ENCODE assay signal across 7 mouse cellular contexts in the genomic region with DNA sequence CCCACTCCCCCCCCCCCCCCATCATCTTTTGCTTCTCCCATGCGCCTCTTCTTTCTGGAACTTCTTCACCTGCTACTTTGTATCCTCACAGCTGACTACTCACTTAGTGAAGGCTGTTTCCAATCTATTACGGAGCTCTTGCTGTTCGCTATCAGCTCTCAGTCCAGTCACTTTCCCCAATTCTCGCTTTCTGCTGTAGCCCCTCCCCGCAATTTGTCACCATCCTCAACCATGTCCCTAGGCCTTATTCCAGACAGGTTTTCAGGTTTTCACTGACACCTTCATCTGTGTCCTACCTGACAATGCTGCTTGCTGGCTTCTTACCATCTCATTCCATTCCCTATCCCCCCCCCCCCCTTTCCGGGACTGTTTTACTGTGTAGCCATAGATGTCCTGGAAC. TPM values are rescaled to one million over a fixed set of nuclear protein-coding genes. Genes with fewer than 3 reads are reported as not detected.
DNase-seq lines count a peak whose midpoint lies in the region; ATAC-seq and TF ChIP-seq lines count a peak whose summit lies in the region.

No protein-coding gene starts in this region.

- DNase-seq in lung, embryonic 14.5 days: peak; percentile 5
- no peak for DNase-seq in lung, postnatal 25 days (ENCODE audit: low spot score)
- no peak for DNase-seq in forebrain, embryonic 11.5 days (ENCODE audit: low spot score)
- no peak for DNase-seq in limb, embryonic 10.5 days (ENCODE audit: low spot score)
- DNase-seq in adrenal gland, adult (ENCODE audit: inconsistent age in 2 of 2, low spot score in 1 of 2): no peak
- no peak for DNase-seq in thymus, postnatal 25 days

- peak overlapping the region; percentile 92 for H3K9ac ChIP-seq in lung, embryonic 14.5 days
- H3K9ac ChIP-seq in forebrain, embryonic 11.5 days (ENCODE audit: low read length): peak overlapping the region; percentile 97

- no peak overlapping the region for H3K27ac ChIP-seq in lung, embryonic 14.5 days (ENCODE audit: low read depth)
- H3K27ac ChIP-seq in forebrain, embryonic 11.5 days (ENCODE audit: low read depth, low read length): no peak overlapping the region
- 0 out of 2 replicates have a peak overlapping the region, but pooled peaks have one; percentile 97 for H3K27ac ChIP-seq in limb, embryonic 10.5 days
- no peak overlapping the region for H3K27ac ChIP-seq in olfactory bulb, adult 2 months (ENCODE audit: insufficient read depth, low read depth, low read length)

- ATAC-seq in lung, embryonic 14.5 days (ENCODE audit: insufficient read depth): no peak
- ATAC-seq in forebrain, embryonic 11.5 days (replicated peaks; ENCODE audit: low FRiP score): no peak

- TF ChIP-seq POLR2A in olfactory bulb, adult 2 months (IDR thresholded peaks at IDR 0.05; ENCODE audit: insufficient read depth, low read depth, low read length): no peak

- peak overlapping the region; percentile 85 for H3K4me2 ChIP-seq in lung, embryonic 14.5 days
- peak overlapping the region; percentile 88 for H3K4me2 ChIP-seq in forebrain, embryonic 11.5 days (ENCODE audit: low read depth, low read length, severe bottlenecking)

- no peaks in the 10 kb centered on the region for H3K9me3 ChIP-seq in lung, embryonic 14.5 days (ENCODE audit: low read depth, low read length)
- no peaks in the 10 kb centered on the region for H3K9me3 ChIP-seq in forebrain, embryonic 11.5 days (ENCODE audit: control insufficient read depth, low read length)
- no peaks in the 10 kb centered on the region for H3K9me3 ChIP-seq in limb, embryonic 10.5 days (replicated peaks)

- 61% methylated on average over 6 of the region's 6 CpGs for WGBS in lung, embryonic 14.5 days
- 57% methylated on average over 6 of the region's 6 CpGs for WGBS in forebrain, embryonic 11.5 days
- WGBS in limb, embryonic 10.5 days: 49% methylated on average over 6 of the region's 6 CpGs
- WGBS in olfactory bulb, adult 2 months: 41% methylated on average over 6 of the region's 6 CpGs

- no peaks in the 10 kb centered on the region for H3K27me3 ChIP-seq in lung, embryonic 14.5 days (ENCODE audit: insufficient read depth, low read length)
- no peaks in the 10 kb centered on the region for H3K27me3 ChIP-seq in forebrain, embryonic 11.5 days (ENCODE audit: control insufficient read depth, insufficient read depth, low read length)
- H3K27me3 ChIP-seq in limb, embryonic 10.5 days (ENCODE audit: low read depth, poor library complexity, severe bottlenecking): no peaks in the 10 kb centered on the region

- H3K4me1 ChIP-seq in lung, embryonic 14.5 days (ENCODE audit: insufficient read depth): no peaks in the 10 kb centered on the region
- peaks cover 5% of the 10 kb centered on the region; the same call in 1 of the 2 replicates for H3K4me1 ChIP-seq in forebrain, embryonic 11.5 days (replicated peaks; ENCODE audit: control insufficient read depth, insufficient read depth, low read length)
- peaks cover 19% of the 10 kb centered on the region for H3K4me1 ChIP-seq in limb, embryonic 10.5 days
- peaks cover 10% of the 10 kb centered on the region for H3K4me1 ChIP-seq in olfactory bulb, adult 2 months (ENCODE audit: control insufficient read depth, insufficient read depth, low read length)

- H3K36me3 ChIP-seq in lung, embryonic 14.5 days (ENCODE audit: insufficient read depth): peaks cover 13% of the 10 kb centered on the region
- peaks cover 3% of the 10 kb centered on the region; the same call in 1 of the 2 replicates for H3K36me3 ChIP-seq in forebrain, embryonic 11.5 days (ENCODE audit: control insufficient read depth, insufficient read depth, low read length)
- H3K36me3 ChIP-seq in limb, embryonic 10.5 days: peaks cover 18% of the 10 kb centered on the region

- TF ChIP-seq CTCF in lung, embryonic 14.5 days (IDR thresholded peaks at IDR 0.05; ENCODE audit: low read depth): no peak
- no peak for TF ChIP-seq CTCF in olfactory bulb, adult 2 months (IDR thresholded peaks at IDR 0.05; ENCODE audit: insufficient read depth, low read depth, low read length)

- peak overlapping the region; percentile 94 for H3K4me3 ChIP-seq in lung, embryonic 14.5 days (ENCODE audit: low read depth, low read length)
- peak overlapping the region; percentile 93 for H3K4me3 ChIP-seq in forebrain, embryonic 11.5 days (ENCODE audit: low read depth, low read length)
- peak overlapping the region; percentile 93 for H3K4me3 ChIP-seq in limb, embryonic 10.5 days
- peak overlapping the region; percentile 73 for H3K4me3 ChIP-seq in olfactory bulb, adult 2 months (ENCODE audit: insufficient read depth, low read depth, low read length)

RNA-seq across cellular contexts. Expression of gene Ppp6r2, which starts 1.1 kb away (rescaled TPM):
- 25.6 and 27.8 TPM in 2 replicates for polyA plus RNA-seq in lung, embryonic 14.5 days (2014; fragmentation: Nextera tagmentation; extraction: Ambion mirVana)
- polyA plus RNA-seq in forebrain, embryonic 11.5 days (2014; fragmentation: Nextera tagmentation; extraction: Ambion mirVana): 45.1 and 49.2 TPM in 2 replicates
- 15.4 and 21.2 TPM in 2 replicates for polyA plus RNA-seq in limb, embryonic 10.5 days (2016; fragmentation: Nextera tagmentation; extraction: Ambion mirVana)
- polyA plus RNA-seq in olfactory bulb, adult 2 months (2012; ENCODE audit: insufficient read depth, insufficient read length, low replicate concordance, missing spikeins): not detected in 2 replicates

RNA-seq across cellular contexts. Expression of gene Dennd6b, which starts 16.2 kb away (rescaled TPM):
- 9.2 and 11.0 TPM in 2 replicates for polyA plus RNA-seq in lung, embryonic 14.5 days (2014; fragmentation: Nextera tagmentation; extraction: Ambion mirVana)
- 26.7 and 27.5 TPM in 2 replicates for polyA plus RNA-seq in forebrain, embryonic 11.5 days (2014; fragmentation: Nextera tagmentation; extraction: Ambion mirVana)
- 21.2 and 27.5 TPM in 2 replicates for polyA plus RNA-seq in limb, embryonic 10.5 days (2016; fragmentation: Nextera tagmentation; extraction: Ambion mirVana)
- polyA plus RNA-seq in olfactory bulb, adult 2 months (2012; ENCODE audit: insufficient read depth, insufficient read length, low replicate concordance, missing spikeins): not detected in 2 replicates

RNA-seq across cellular contexts. Expression of gene Plxnb2, which starts 31.9 kb away (rescaled TPM):
- polyA plus RNA-seq in lung, embryonic 14.5 days (2014; fragmentation: Nextera tagmentation; extraction: Ambion mirVana): 149 and 156 TPM in 2 replicates
- 162 and 176 TPM in 2 replicates for polyA plus RNA-seq in forebrain, embryonic 11.5 days (2014; fragmentation: Nextera tagmentation; extraction: Ambion mirVana)
- 147 and 162 TPM in 2 replicates for polyA plus RNA-seq in limb, embryonic 10.5 days (2016; fragmentation: Nextera tagmentation; extraction: Ambion mirVana)
- 46.6 TPM in 1 of 2 replicates, not detected in the other for polyA plus RNA-seq in olfactory bulb, adult 2 months (2012; ENCODE audit: insufficient read depth, insufficient read length, low replicate concordance, missing spikeins)
